Mouse (Mus musculus): ENCODE measurements around the gene Krt1. TPM values are rescaled to one million over a fixed set of nuclear protein-coding genes. Genes with fewer than 3 reads are reported as not detected.

Krt1 gene
- total RNA-seq (2021): not detected

DNA sequence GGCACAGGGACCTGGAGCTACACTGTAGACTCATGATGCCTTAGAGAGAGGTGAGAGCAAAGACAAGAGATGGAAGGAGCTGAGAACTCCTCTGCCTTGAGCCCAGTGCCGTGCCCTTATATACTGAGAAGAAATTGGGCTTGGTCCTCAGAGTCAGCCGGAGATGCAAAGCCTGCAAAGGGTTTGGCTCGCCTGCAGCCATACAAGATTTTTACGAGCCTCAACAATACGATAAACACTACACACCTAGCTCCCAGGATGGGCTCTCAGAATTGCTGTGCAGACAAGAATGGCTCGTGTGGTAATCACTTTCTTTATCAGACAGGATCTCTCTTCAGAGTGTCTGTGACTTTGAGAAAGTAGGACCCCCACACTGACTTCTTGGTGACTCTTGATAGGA, at the start of gene Krt1:
Krt1 (minus strand) TSS at position 101 of the 400 bp plus-strand sequence.
- no peak for DNase-seq

DNA sequence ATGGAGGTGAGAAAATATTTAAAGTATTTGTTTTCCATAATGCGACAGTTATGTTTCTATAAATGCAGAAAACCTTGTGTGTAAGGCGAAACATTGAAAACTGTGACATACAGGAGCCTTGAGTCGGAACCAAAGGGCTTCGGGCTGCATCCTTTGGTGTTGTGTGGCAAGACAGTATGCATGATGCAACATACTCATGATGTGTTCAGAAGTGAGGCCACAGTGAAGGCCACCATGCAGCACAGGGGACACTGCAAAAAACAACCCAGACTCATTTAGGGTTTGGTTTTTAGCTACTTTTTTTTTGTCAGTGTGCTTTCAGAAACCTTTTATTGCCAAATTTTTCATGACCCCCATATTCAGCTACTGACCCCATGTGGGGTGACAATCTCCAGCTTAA, 44.6 kb upstream of the Krt1 start:
- no peak for DNase-seq

DNA sequence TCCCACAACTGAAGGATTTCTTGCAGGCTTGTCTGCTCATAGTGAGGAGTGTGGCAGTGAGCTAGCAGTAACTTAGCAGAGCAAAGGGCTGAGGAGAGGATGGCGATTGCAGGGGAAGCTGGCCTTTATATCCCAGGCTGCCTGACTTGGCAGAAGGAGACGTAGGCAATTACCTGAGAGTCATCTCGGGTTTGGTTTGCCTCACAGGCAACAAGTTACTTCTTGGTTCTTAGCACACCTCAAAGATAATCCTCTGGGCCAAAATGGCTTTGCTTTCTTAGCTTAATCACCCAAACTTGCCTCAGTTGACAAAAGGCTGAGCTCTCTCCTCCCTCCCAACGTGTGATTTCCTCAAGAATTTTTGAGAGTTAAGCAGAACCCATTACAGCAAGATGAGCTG, 42.2 kb upstream of the Krt1 start, which contains the start of gene Krt76:
Krt76 (minus strand) TSS at position 101 of the 400 bp plus-strand sequence.
- DNase-seq: no peak

DNA sequence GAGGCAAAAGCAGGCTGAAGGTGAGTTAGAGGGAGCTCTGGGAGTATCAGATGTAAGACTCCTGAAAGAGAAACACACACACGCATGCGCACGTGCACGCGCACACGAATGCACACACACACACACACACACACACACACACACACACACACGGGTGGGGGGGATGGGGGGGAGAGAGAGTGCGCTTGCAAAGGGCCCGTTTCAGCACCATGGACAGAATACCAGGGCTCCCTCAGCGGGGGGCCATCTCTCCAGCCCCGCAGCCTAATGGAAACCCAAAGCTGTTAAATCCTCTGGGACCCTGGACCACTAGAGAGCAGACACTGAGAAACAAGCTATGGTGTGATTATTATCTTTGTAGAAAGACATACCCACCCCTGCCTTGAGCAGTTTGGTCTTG, 29.2 kb upstream of the Krt1 start:
- peak; percentile 38 for DNase-seq

DNA sequence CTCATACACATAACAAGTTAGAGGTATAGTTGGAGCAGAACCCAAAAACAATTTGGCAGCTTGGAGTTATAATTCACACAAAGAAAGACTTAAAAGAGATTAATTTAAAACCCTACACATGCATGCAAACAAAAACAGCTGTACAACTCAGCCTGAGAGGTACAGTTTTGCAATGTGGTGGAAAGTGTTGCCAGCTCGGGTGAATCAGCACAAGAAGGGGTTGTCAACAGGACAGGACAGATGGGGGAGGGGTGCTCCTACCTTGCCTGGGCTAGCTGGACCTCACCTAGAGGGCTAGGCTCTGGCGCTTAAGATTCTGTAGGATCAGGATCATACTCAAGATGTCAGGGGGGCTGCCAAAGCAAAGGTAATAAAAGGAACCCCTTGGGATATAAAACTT, 27.4 kb upstream of the Krt1 start:
- DNase-seq: no peak

DNA sequence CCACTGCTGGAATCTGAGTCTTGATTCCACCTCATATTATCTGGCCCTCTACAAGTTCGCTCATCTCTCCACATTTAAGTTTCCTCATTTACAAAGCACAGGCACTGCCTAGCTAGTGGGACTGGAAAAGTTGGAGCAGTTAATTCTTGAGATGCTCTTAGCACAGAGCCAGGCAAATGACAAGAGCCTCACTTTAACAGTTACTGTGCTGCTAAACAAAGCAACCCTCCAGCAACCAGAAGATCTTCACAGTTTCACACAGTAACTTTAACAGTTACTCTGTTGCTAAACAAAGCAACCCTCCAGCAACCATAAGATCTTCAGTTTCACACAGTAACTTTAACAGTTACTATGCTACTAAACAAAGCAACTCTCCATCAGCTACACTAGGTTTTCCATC, 23.8 kb upstream of the Krt1 start:
- no peak for DNase-seq

DNA sequence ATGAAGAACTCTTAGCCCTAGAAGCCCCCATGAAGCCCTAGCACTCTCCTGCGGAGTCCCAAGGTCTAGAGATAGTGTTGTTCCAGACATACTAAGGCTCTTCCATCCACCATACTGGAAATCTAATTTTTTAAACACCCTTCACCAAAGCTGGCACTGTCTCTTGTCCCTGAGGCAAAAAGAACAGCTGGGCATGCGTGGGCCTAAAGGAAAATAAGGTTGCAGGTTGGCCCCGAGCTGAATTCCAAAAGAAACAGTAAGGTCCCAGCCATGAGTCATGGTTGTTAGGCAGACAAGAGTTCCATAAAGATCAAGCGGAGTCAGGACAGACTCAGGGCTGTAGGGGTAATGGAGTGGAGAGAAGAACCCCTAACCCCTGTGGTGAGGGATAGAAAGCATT, 22.6 kb upstream of the Krt1 start:
- DNase-seq: no peak

DNA sequence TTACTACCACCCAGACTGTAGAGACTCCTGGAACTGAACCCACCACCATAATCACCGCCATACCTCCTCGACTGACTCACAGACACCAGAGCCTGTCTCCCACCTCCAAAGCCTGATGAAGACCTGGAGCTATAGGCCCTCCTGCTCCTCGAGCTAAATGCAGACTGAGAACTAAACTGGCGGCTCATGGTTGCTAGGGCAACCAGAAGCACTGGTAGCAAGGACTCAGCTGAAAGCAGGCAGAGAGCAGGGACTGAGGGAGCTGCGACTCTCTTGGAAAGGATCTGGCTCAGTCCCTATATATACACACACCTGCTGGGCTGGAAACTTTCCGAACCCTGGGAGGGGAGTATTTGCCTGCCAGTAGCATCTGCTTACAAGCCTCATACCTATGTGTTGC, 18.8 kb upstream of the Krt1 start, which contains the start of gene Krt77:
Krt77 (minus strand) TSS at position 275 of the 400 bp plus-strand sequence.
- DNase-seq: no peak

DNA sequence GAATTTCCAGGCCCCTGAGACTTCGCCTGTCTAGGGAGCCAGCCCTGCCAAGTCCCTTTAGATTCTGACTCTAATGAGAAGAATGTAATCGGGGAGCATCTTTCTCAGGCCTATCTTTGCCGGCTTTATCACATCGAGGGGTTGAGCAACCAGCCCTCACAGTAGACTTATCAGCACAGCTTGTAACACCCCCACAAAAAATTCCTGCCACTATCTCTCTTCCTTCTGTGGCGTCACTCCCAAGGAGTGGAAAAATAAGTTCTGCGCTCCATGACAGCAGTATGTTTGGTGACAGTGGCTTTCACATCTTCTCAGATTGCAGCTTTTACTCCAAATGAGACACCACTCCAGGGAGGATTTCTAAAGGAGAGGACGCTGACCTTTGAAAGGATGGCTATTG, 16.2 kb upstream of the Krt1 start:
- DNase-seq: no peak

DNA sequence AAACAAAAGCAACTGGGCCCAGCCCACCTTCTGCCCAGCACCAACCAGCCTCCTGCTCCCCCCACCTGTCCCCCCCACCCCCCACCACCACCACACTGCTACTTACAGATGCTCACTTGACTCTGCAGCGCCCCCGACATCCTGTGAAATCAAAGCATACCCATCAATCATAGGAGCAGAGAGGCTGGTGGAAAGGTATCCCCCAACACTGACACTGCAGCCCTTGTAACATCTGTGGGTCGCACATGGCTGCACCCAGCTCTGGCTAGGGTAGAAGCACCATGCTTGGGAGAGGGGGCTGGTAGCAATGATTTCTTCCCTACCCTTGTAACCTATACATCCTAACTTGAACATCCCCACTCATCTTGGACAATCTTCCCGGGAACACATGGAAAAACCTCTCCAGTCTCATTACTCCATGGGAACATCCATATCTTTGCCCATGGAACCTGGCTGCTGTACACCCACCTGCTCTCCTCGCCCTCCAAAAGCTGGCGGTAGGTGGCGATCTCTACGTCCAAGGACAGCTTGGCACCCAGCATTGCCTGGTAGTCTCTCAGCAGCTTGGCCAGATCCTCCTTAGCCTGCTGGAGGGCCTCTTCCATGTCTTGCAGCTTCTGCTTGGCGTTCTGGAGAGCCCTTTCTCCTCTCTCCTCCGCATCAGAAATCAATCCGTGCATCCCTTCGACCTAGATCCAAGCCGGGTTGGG, 10.0 kb upstream of the Krt1 start:
- peak; percentile 9 for DNase-seq

DNA sequence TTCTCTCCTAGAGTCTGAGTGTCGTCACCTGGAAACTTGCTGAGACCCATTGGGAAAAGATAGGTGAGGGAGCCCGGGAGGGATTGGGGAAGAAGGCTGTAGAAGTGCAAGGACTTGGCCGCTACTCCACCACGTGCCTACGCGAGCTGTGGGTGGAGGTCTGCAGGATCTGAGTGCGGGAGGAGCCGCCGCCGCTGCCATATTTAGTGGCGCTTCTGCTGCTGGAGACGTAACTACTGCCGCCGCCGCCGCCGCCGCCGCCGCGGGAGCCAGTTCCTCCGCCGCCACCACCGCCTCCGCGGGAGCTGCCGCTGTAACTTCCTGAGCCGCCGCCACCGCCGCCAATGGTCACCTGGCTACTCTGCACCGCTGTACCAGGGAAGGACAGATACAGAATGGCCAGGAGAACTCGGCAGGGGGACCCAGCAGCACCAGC, 9.2 kb upstream of the Krt1 start:
- DNase-seq: peak; percentile 49

DNA sequence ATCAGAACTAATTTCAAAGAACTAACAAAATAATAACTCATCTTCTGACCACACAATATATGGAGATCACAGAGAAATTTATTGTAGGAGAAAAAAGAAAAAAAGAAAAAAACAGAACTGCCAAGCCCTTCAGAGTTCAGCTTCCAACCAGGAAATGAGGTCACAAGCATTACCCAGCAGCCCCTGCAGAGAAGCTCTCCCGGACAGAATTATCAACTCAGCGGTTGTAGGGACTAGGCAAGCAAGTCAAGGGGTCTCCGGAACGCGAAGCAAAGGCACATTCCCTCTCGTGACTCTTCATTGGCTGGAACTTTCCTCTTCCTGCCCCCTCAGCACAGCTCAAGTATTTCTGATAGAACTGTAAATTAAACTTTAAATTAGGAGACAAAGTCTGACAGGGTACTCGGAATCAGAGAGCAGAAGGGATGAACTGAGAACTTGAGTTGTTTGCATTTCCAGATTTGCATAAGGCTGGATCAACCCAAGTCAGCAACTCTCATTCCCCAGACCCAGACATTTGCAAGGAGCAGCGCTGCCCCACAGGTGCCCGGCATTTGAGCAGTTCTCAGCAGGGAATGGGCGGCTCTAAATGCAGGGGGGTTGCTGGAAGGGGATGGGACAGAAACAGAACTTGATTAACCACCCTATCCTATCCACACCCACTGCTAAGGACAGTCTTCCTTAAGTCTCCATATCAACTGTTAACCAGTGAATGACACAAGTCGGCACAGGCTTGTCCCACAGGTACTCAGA, 8.3 kb upstream of the Krt1 start:
- DNase-seq: no peak

DNA sequence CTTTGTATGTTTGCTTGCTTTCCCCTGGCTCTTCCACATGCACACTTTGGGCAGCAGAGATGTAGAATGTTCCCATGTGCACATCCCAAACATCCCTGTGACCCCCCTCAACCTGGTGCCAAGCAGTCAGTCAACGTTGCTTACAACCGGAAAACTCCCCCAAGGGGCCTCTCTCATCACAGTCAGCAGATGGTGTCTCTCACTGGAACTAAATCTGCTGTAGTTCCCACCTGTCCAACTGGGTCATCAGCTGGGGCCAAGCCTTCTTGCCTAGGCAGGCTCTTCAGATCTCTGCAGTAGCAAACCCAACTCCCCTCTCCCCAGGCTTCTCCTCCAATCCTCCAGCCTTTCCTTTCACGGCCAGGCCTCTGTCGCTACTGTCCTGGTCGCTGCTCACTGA, 6.1 kb upstream of the Krt1 start:
- no peak for DNase-seq

DNA sequence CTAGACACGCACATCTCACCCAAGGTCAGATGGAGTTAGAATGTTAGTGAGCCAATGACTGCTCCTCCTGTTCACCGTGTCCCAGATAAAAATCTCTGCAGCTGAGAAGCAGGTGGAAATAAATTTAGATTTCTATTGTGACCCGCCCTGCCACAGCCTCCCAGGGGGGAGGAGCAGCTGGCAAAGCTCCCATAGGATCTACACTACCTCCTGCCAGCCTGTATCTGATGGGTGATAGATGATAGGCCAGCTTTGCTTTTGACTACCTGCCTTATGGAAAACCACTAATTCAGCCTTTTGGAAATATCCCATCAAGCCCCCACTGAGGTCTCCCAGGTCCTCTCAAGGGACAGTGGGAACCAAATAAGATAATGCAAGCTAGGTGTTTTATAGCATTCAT, 5.1 kb upstream of the Krt1 start:
- DNase-seq: no peak

DNA sequence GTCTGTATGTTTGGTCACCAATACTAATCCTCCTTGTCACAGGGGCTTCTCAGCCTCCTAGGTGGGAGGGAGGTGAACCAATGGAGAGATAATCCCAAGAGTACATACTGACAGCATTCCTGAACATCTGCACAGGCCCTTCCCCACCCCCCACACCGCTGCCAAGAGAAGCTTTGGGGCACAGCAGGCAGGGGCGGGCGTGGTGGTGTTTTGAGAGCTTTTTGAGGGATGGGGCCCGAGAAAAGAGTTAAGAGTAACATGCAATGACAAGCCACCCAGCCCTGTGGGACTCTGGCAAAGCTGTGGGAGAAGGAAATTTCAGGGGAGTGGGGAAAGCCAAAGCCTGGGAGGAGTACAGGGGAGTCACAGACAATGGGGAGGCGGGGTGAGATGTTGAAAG, 3.7 kb upstream of the Krt1 start:
- DNase-seq: no peak

DNA sequence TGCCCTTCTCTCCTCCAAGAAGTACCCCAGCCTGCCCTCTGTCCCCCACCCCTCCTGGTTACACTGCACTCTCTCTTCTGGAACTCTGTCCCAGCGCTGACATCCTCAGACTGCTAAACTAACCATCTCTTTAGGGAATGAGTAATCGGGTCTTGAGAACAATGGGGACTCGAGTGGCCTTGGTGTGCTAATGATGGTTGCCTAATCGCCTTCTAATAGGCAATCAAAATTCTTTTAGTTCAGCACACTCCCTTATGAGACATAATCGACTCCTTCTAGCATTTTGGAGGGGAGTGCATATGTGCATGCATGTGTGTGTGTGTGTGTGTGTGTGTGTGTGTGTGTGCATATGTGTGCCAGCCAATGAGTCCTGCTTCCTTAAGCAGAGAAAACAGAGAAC, 2.0 kb upstream of the Krt1 start:
- DNase-seq: no peak

DNA sequence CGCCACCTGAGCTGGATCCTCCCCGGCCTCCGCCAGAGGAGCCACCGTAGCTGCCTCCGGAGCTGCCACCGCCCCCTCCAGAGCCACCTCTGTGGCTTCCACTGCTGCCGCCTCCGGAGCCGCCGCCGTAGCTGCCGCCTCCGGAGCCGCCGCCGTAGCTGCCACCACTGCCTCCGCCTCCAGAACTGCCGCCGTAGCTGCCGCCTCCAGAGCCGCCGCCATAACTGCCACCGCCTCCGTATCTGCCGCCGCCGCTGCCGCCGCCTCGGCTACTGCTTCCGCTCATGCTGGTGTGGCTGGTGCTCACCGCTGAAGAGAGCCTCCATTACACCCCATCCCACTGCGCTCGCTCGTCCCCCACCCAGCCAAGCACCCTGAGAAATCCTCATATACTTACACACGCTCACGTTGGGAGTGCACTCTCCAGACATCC, 4.6 kb downstream of the Krt1 start:
- DNase-seq: peak; percentile 36

DNA sequence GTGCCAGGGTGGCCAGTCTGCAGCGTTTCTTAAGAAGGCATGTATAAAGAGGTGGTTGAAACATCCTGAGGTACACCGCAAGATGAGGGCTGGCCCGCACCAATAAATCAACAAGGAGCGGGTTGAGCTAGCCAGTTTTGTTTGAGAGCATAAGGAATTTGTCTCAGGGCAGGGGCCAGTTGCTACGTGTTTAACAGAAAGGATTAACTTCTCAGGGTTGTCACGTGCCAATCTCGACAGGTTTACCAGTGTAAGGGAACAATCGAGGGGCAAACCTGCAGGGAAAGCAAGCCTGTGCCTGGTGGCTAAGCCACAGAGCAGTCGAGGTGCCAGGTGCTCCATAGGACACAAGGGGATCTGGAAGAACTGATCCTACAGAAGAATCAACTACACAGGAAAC, 7.4 kb downstream of the Krt1 start:
- DNase-seq: no peak

DNA sequence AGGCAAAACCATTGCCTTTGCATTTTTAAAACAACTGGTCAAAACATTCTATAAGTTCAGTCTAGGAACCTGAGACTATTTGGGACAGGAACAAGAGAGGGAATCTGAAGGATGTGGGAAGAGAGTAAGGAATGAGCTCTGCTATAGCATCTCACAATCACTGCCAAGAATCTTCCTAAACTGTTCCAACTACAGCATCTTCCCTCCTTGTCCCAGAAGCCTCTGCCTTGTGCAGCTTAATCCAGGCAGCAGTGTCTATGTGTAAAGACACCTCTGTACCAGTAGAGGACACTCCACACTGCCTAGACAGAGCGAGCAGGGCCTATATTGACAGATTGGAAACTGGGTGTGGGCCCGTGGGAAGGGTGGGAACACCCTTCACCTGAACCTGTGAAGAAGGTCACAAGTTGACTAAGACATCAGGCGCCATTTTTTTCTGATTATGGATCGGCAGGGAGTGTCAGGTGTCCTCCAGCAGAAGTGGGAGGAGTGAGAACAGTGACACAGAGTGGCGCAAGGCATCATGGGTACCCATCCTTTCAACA, 15.7 kb downstream of the Krt1 start:
- no peak for DNase-seq

DNA sequence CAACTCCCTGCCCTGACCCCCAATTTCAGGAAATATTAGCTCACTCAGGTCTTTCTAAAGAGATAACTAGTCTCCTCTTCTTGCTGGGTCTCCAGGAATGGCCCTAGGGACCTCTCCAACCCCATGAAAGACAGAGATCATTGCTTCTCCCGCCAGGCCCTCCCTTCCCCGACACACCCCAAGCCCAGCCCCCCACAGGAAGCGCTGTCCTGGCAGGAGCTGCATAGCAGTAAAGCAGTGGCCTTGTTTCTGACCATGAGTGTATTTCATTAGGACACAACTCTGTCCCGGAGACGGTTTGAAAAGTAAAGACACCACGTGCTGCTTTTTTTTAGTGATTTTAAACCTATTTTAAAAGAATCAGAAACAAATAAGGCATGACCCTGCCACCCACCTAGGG, 17.5 kb downstream of the Krt1 start:
- DNase-seq: no peak

DNA sequence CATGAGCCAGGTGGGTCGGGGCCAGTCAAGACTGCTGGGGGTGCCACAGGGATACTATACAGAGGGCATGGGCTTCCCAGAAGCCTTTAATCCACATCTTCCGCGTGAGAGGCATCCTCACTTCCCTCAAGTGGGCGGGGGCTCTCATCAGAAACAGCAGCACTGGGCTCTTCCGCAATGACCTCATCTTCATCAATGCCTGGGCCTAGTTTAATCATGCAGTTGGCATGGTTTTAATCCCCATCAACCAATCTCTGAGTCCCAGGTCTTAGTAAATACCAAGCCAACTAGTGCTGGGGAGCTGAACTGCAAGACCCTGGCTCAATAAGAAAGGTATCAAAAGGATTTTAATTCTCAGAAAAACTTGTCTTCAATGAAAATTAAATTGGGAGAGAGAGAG, 21.2 kb downstream of the Krt1 start:
- no peak for DNase-seq

DNA sequence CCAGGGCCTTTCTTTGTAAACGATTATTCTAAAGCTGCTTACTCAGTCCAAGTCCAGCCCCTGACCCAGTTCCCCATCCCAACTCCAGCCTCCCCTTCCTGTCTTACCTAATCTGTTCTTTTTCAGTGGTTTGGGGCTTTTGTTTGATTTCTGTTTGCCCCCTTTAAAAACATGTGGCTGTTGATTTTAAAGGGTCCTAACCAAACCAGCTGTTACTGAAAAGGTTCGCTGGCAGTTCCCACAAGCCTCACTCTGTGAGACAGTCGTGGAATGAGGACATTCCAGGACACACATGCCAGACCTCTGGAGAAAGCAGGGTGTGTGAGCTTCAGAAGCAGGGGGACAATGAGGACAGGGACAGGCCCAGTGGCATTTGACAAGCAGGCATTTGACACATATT, 28.8 kb downstream of the Krt1 start:
- DNase-seq: no peak

DNA sequence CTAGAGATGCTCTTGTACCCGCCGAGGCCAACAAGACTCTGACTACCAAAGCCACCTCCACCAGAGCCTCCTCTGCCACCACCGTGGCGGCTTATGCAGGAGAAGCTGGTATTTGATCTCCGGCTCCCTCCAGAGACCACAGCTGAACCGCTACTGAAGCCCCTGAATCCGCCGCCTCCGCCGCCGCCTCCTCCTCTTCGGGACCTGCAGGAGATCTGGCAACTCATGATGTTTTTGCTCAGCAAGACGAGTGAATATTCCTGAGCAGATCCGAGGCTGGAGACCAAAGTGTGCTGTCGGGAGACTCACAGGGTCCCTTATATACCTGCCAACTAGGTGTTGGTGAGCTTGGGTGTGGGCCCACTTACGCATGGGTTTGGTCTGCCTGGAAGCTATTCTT, 32.7 kb downstream of the Krt1 start, which contains the start of gene Krt2:
Krt2 (minus strand) TSS at position 295 of the 400 bp plus-strand sequence.
- no peak for DNase-seq
